Mouse (Mus musculus) cerebellum, adult 2 months (tissue): Measurements from ENCODE around the gene Bdh2.

ENCODE experiments used
- CTCF ChIP-seq: fragments of 200-500 bp; IDR thresholded peaks from 2 replicates; pipeline ENCODE4 v1.5.1; 2011; ENCODE audit warnings: low read depth, mild to moderate bottlenecking, control low read depth, low read length, moderate library complexity, borderline replicate concordance; ENCODE audit not compliant: insufficient read depth
- POLR2A ChIP-seq: fragments of 200-500 bp; IDR thresholded peaks from 2 replicates; pipeline ENCODE4 v1.6.1; 2011; ENCODE audit warnings: low read length, control low read depth, borderline replicate concordance; ENCODE audit not compliant: insufficient read depth

DNA sequence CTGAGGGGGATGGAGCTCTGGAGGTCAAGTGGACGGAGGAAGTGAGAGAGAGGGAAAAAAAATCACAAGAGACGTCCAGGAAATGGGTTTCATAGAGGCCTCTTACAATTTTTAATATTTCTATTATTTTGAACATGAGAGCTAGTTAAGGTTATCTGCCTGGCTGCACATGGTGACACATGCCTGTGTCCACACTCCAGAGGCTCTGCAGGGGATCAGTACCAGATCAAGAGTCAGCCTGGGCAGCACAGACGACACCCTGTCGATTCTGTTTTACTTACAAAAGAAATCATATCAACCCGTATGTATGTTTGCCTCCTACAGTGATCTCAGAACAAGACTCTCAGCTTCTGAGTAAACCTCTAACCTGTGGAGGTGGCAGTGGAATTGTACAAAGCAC, 12.4 kb upstream of the Bdh2 start:
- TF ChIP-seq CTCF: no peak
- TF ChIP-seq POLR2A: no peak
